Mouse (Mus musculus) urinary bladder, postnatal 4 days (tissue): ENCODE data around the gene Tacr2.
A peak's percentile ranks its signal among the peaks of the same experiment; 100 is the strongest.

Experiments used
- DNase-seq, 2 experiments: peaks; one replicate each; pipeline ENCODE4 v3.0.0; 2021 to 2022; ENCODE audit warnings: low spot score in 2 of 2

Tacr2 gene

GRCm38 (mm10) chr10:62239270-62239669 lies 13.0 kb upstream of the Tacr2 start:
- DNase-seq, result no peak

- DNase-seq, result no peak
Measured at GRCm38 (mm10) chr10:62242358-62242757, 9.9 kb upstream of the Tacr2 start.

- no peak for DNase-seq
Measured at GRCm38 (mm10) chr10:62242896-62243295, 9.3 kb upstream of the Tacr2 start.

- no peak for DNase-seq
Measured at GRCm38 (mm10) chr10:62244067-62244466, 8.2 kb upstream of the Tacr2 start.

GRCm38 (mm10) chr10:62247156-62247555 lies 5.1 kb upstream of the Tacr2 start:
- DNase-seq, result no peak

GRCm38 (mm10) chr10:62247815-62248214 lies 4.4 kb upstream of the Tacr2 start:
- DNase-seq, result no peak

- no peak for DNase-seq
Measured at GRCm38 (mm10) chr10:62252496-62253235, 428 bp downstream of the Tacr2 start.

GRCm38 (mm10) chr10:62258298-62258697 lies 6.1 kb downstream of the Tacr2 start:
- DNase-seq, result no peak

- peak in 1 of 2 experiments; percentile 49 for DNase-seq
Measured at GRCm38 (mm10) chr10:62261115-62261886, 9.1 kb downstream of the Tacr2 start.

- DNase-seq, result no peak
Measured at GRCm38 (mm10) chr10:62264299-62264698, 12.1 kb downstream of the Tacr2 start.

- DNase-seq, result no peak
Measured at GRCm38 (mm10) chr10:62269278-62269677, 17.0 kb downstream of the Tacr2 start.

- peak; percentile 59 to 91 for DNase-seq
Measured at GRCm38 (mm10) chr10:62275235-62275634, 23.0 kb downstream of the Tacr2 start.

- no peak for DNase-seq
Measured at GRCm38 (mm10) chr10:62277499-62278293, 25.5 kb downstream of the Tacr2 start.

- DNase-seq, result no peak
Measured at GRCm38 (mm10) chr10:62279066-62279465, 26.8 kb downstream of the Tacr2 start.

GRCm38 (mm10) chr10:62279671-62280070 lies 27.4 kb downstream of the Tacr2 start:
- no peak for DNase-seq

- no peak for DNase-seq
Measured at GRCm38 (mm10) chr10:62282782-62283181, 30.5 kb downstream of the Tacr2 start.

- no peak for DNase-seq
Measured at GRCm38 (mm10) chr10:62283206-62283792, 31.1 kb downstream of the Tacr2 start.

- no peak for DNase-seq
Measured at GRCm38 (mm10) chr10:62287460-62288124, 35.4 kb downstream of the Tacr2 start.

GRCm38 (mm10) chr10:62294112-62294511 lies 41.9 kb downstream of the Tacr2 start:
- no peak for DNase-seq

- DNase-seq, result no peak
Measured at GRCm38 (mm10) chr10:62296086-62296872, 44.0 kb downstream of the Tacr2 start.
